Mouse (Mus musculus) G1E-ER4 (cell line): ENCODE measurements at regions not wholly inside any gene's neighbourhood (a gene's known extent, or its start where the extent isn't known, plus 50 kb on each side); places are given as distances from the start of the nearest gene placed in this dataset.

ENCODE experiments used
- GATA1 ChIP-seq: IDR thresholded peaks from one replicate; pipeline ENCODE4 v1.8.0; 2012; ENCODE audit warnings: low read length, inconsistent platforms

GRCm38 (mm10) chr16:93437608-93438425, 166.0 kb downstream of the Setd4 start:
- no peak for TF ChIP-seq GATA1

DNA sequence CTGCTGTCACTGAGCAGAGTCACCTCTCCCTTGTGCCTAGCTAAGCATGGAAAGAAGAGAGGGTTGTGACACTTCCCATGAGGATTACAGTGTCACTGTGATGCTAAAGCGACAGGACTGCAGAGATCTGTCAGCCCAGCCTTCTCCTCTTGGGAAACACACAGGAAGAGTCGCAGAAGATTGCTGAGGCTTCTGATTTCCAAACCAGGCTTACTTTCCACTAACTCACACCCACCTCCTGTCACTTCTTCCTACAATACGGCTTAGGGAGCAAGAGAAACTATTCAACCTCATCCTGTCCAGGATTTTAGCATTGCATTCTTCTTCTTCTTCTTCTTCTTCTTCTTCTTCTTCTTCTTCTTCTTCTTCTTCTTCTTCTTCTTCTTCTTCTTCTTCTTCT, 167.1 kb downstream of the Setd4 start:
- no peak for TF ChIP-seq GATA1

GRCm38 (mm10) chr16:93431316-93431715, 172.5 kb downstream of the Setd4 start:
- TF ChIP-seq GATA1, result no peak

DNA sequence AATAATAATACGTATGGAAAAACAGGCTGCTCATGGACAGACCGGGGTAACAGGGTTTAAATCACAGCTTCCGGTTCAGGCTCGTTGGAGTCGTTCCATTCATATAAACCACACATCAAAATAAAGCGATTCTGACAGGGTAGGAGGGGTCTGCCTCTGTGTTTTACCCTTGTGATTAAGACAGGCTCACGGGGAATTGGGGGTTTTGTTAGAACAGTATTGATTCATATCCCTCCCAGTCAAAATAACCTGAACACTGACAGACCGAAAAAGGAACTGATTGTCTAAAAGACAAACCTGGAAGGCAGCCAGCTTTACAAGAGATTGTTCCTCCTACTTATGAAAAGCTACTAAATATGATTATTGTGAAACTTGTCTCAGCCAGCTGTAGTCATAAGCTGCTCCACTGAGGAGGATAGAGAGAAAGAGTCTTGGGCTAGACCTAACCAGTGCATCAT, 174.5 kb downstream of the Setd4 start:
- TF ChIP-seq GATA1, result no peak

- no peak for TF ChIP-seq GATA1
These were observed 176.6 kb downstream of the Setd4 start for GRCm38 (mm10) chr16:93427264-93427663.

DNA sequence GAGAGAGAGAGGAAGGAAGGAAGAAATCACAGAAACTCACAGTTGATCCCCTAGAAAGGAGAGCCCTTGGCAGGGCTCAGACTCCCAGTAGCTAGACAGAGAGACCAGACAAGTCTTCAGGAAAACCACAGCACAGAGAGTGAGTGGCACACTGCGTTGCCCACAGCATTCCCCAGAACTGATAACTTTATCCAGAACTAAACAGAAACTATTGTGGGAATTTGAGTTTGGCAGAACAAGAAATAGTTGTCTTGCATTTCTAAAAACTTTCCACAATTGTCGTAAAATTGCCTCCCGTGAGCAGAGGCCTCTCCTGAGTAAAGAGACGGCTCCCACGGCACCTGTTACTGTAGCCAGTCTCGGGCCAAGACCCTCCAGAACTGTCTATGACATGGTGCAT, 178.1 kb downstream of the Setd4 start:
- no peak for TF ChIP-seq GATA1

- no peak for TF ChIP-seq GATA1
These were observed 180.7 kb downstream of the Setd4 start for GRCm38 (mm10) chr16:93423174-93423573.

DNA sequence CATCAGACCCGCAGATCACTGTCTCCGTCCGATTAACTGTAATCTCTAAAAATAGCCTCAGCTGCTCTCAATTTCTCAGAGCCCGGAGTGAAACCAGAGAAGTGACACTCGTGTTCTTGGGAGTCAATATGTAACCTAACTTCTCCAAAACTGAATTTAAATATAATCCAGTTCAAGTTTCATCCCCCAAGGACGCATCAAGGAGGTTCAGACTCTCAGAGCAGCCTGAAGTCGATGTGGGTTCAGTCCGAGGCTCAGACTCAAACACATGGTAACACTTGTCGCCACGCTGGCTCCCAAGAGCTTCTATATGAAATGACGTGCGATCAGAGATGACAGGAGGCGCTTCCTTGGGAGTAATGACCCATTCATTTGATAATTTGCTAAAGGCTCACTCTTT, 181.6 kb downstream of the Setd4 start:
- no peak for TF ChIP-seq GATA1

DNA sequence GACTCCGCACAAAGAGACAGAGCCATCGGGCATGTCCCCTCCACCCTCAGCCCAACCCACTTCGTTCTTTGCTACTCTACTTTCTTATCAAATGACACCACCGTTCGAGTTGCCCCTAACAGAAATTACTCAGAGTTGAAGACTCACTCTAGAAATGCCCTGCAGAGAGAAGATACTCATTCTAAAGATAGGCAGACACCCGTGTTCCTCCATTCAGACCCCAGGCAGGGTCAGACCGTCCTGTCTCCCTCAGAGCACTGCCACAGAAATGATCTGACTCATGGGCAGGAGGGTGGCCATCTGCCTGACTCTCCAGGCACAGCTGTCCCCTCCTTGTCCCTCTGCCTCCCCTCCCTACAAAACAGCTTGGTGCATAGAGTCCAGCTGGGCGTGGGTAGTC, 185.6 kb downstream of the Setd4 start:
- TF ChIP-seq GATA1, result no peak

DNA sequence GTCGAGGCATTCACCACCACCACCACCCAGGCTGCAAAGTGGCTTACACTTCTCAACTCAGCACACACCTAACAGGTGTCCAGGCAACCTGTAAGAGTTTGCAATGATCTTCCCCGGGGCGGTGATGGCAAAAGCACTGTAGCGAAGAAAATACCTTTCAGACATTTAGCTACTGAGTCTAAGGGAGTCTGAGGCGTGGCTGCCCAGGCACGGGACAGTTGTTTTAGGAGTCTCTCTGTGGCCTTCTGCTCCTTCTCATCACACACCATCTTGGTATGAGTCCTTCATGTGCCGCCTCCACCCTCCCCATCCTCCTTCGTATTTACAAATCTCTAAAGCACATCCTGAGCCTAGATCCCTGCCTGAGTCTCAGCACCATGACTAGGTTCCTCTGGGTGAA, 186.0 kb downstream of the Setd4 start:
- no peak for TF ChIP-seq GATA1

DNA sequence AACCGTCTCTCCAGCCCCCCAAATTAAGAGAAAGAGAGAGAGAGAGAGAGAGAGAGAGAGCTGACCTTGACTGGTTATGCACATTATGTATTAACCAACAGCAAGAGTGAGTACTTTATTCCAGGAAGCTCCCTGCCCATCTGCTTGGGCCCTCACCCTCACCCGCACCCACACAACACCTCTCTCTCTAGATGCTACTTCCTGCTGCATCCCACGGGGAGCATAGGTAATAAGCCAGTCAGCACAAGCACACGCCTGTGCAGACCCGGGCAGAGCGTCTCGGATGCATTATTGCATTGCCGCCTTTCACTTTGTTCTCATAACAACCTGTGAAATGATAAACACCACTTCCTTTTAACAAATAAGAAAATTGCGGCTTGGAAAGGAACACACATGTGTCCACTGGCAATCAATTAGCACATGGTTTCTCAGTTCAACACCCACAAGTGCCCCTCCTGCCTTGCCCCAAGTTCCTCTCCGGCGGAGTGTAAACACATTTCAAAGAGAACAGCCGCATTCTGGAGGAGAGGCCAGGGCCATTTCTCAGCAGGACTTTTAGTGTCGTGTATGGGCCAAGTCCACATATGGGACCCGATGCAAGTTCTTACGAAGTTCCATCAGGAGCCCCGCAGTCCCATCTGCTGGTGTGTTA, 211.7 kb downstream of the Setd4 start:
- TF ChIP-seq GATA1, result no peak

DNA sequence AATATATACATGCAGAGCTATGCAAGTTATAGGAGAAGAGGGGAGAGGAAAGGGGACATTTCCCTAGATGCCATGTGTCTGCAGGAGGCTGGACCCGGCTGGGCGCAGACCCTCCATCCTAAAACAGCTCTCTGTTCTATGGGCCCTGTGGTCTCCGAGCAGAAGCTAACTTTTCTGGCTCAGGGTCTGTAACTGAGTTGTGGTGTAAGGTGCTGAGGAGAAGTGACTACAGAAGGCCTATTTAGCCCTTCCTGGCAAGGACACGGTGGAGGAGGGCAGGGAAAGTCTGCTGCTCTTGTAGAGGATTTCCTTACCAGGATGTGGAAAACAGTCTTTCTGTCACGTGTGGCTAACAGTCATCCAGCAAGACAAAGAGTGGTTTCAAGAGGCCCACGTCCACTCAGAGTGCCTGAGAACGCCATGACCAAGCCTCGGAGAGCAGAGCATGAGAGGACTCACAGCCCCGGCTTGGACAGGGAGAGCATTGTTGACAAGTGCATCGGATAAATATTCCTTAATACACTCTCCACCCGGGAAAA, 216.2 kb downstream of the Setd4 start:
- no peak for TF ChIP-seq GATA1

- TF ChIP-seq GATA1, result no peak
These were observed 219.8 kb downstream of the Setd4 start for GRCm38 (mm10) chr16:93384039-93384537.

DNA sequence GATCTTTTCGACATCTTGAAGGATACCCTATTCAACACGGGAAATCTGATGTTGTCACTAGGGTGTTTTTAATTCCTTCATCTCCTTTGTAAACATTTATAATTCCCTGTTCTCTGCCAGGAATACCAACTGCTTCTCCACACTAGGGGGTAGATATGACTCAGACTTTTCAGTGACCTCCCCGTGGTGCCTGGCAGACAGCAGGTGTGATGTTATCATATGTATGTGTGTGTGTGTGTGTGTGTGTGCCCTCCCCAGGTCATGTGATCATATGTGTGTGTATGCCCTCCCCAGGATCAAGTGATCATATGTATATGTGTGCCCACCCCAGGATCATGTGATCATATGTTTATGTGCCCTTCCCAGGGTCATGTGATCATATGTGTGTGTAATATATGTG, 220.9 kb downstream of the Setd4 start:
- TF ChIP-seq GATA1, result no peak

- no peak for TF ChIP-seq GATA1
These were observed 222.9 kb downstream of the Setd4 start for GRCm38 (mm10) chr16:93380717-93381671.

DNA sequence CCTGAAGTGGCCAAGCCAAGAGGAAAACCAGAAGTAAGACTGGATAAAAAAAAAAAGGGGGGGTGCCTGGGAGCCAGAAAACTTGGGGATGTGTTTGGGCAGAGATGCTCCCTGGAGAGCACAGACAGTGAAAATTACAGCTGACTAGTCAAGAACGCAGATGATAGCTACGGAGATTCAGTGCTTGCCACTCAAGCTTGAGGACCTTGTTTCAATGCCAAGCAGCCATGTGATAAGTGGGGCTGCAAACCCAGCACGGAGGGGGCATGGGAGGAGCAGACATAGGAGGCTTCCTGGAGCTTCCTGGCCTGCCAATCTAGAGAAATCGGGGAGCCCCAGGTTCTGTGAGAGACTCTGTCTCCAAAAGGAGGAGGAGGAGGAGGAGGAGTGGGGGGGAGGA, 223.7 kb downstream of the Setd4 start:
- no peak for TF ChIP-seq GATA1
